Mouse (Mus musculus) cortical plate, adult 2 months (tissue): ENCODE data around the gene Ltn1.

ENCODE experiments used
- CTCF ChIP-seq: fragments of 200-500 bp; IDR thresholded peaks from 2 replicates; pipeline ENCODE4 v1.5.1; 2011; ENCODE audit warnings: mild to moderate bottlenecking, control low read depth, low read length; ENCODE audit not compliant: insufficient read depth; ENCODE audit errors: extremely low read depth
- POLR2A ChIP-seq: fragments of 200-500 bp; IDR thresholded peaks from 2 replicates; pipeline ENCODE4 v1.6.1; 2011; ENCODE audit warnings: mild to moderate bottlenecking, low read length, control low read depth; ENCODE audit not compliant: insufficient read depth; ENCODE audit errors: extremely low read depth

DNA sequence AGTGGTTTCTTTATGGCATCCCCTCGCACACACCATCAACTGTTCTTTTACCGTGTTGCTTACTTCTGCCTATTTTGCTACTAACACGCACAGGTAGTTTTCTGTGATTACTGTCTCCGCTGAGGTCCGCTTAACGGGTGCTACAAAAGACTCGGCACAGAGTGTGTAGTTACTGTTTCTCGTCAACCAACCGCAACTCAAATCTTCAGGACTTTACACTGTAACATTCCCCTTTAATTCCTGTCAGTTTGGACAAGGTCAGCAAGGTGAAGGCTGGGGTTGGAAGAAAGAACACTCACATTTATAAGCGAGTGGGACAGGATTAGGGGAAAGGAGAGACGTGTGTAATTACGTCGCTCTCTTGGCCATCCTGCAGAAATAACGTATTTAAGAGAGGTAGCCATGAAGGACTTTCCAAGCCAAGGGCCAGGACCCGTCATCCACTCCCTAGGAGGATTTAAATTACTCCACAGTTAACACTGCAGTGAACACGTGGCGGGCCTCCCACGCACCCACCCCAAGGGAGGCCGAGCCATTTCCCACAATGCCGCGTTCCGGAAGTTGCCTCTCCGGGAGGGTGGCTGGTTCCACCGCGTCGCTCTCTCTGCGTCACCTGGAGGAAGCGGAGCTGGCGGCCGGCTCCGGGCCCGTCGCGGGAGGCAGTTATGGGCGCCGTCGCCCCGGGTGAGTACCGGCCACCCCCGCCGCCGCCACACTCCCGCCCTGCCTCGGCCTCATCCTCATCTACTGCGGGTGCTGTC lies 22.2 kb upstream of the Ltn1 start, which contains the start of gene Usp16:
- TF ChIP-seq CTCF (no peak), POLR2A (no peak; the same call in 1 of the 2 replicates)
